Mouse (Mus musculus) cerebellum, adult 8-10 months (tissue): ENCODE results near the gene Fgfr2.

Source experiments
- DNase-seq: peaks from one replicate; pipeline ENCODE4 v3.0.0; 2022

Fgfr2 gene

GRCm38 (mm10) chr7:130208601-130209000 is 2914.5 kb downstream of the Fgfr2 start:
- no peak for DNase-seq

GRCm38 (mm10) chr7:130206181-130206582 is 2917.0 kb downstream of the Fgfr2 start:
- no peak for DNase-seq

GRCm38 (mm10) chr7:130205140-130205539 is 2918.0 kb downstream of the Fgfr2 start:
- no peak for DNase-seq

GRCm38 (mm10) chr7:130201020-130201419 is 2922.1 kb downstream of the Fgfr2 start:
- no peak for DNase-seq

- DNase-seq: no peak
Measured at GRCm38 (mm10) chr7:130199951-130200350, 2923.2 kb downstream of the Fgfr2 start.

- DNase-seq: no peak
Measured at GRCm38 (mm10) chr7:130199317-130199716, 2923.8 kb downstream of the Fgfr2 start.

GRCm38 (mm10) chr7:130195081-130195480 is 2928.1 kb downstream of the Fgfr2 start:
- no peak for DNase-seq

- DNase-seq: no peak
Measured at GRCm38 (mm10) chr7:130190329-130190975, 2932.7 kb downstream of the Fgfr2 start.

GRCm38 (mm10) chr7:130189901-130190300 is 2933.2 kb downstream of the Fgfr2 start:
- no peak for DNase-seq

- DNase-seq: no peak
Measured at GRCm38 (mm10) chr7:130188108-130188507, 2935.0 kb downstream of the Fgfr2 start.

- no peak for DNase-seq
Measured at GRCm38 (mm10) chr7:130184864-130185263, 2938.3 kb downstream of the Fgfr2 start.

GRCm38 (mm10) chr7:130183960-130184359 is 2939.2 kb downstream of the Fgfr2 start:
- DNase-seq: no peak

GRCm38 (mm10) chr7:130182551-130182950 is 2940.6 kb downstream of the Fgfr2 start:
- DNase-seq: no peak

- no peak for DNase-seq
Measured at GRCm38 (mm10) chr7:130178991-130179390, 2944.2 kb downstream of the Fgfr2 start.

GRCm38 (mm10) chr7:130177009-130177408 is 2946.1 kb downstream of the Fgfr2 start:
- no peak for DNase-seq

GRCm38 (mm10) chr7:130174525-130174924 is 2948.6 kb downstream of the Fgfr2 start:
- no peak for DNase-seq

- DNase-seq: no peak
Measured at GRCm38 (mm10) chr7:130173914-130174313, 2949.2 kb downstream of the Fgfr2 start.

- no peak for DNase-seq
Measured at GRCm38 (mm10) chr7:130170144-130170543, 2953.0 kb downstream of the Fgfr2 start.

GRCm38 (mm10) chr7:130168296-130168695 is 2954.9 kb downstream of the Fgfr2 start:
- no peak for DNase-seq

- DNase-seq: no peak
Measured at GRCm38 (mm10) chr7:130167261-130167660, 2955.9 kb downstream of the Fgfr2 start.

GRCm38 (mm10) chr7:130166190-130166589 is 2957.0 kb downstream of the Fgfr2 start:
- no peak for DNase-seq

- DNase-seq: no peak
Measured at GRCm38 (mm10) chr7:130165408-130165807, 2957.7 kb downstream of the Fgfr2 start.

- DNase-seq: no peak
Measured at GRCm38 (mm10) chr7:130162718-130163117, 2960.4 kb downstream of the Fgfr2 start.

- no peak for DNase-seq
Measured at GRCm38 (mm10) chr7:130161581-130161980, 2961.6 kb downstream of the Fgfr2 start.

- DNase-seq: no peak
Measured at GRCm38 (mm10) chr7:130158845-130159244, 2964.3 kb downstream of the Fgfr2 start.
